Mouse (Mus musculus) heart, postnatal 0 days (tissue): Measurements from ENCODE around the gene Gpr65.

Source experiments
- CTCF ChIP-seq: IDR thresholded peaks from 2 replicates; pipeline ENCODE4 v1.5.1; 2016; ENCODE audit warnings: antibody characterized with exemption, control low read depth, low read depth
- EP300 ChIP-seq: IDR thresholded peaks from 2 replicates; pipeline ENCODE4 v1.6.1; 2016; ENCODE audit warnings: antibody characterized with exemption, low read depth

- TF ChIP-seq CTCF = no peak
- no peak for TF ChIP-seq EP300
Observed at GRCm38 (mm10) chr12:98317718-98318340, 49.4 kb downstream of the Gpr65 start.
